Mouse (Mus musculus) lung, embryonic 15.5 days (tissue): ENCODE data around the gene Mdp1. TPM values are rescaled to one million over a fixed set of nuclear protein-coding genes. Genes with fewer than 3 reads are reported as not detected.

ENCODE experiments used
- ATAC-seq: fragments of 200-750 bp; cut with Nextera tagmentation; 2 replicates; pipeline ENCODE4 v1.8.0; 2017; ENCODE audit warnings: moderate number of reproducible peaks, borderline replicate concordance; ENCODE audit not compliant: low FRiP score, low TSS enrichment; ENCODE audit errors: extremely low read depth
- H3K27ac ChIP-seq: fragments of 300-500 bp; sonication (generic); 2 replicates; pipeline ENCODE4 v1.5.1; 2015; ENCODE audit warnings: moderate library complexity, mild to moderate bottlenecking, inconsistent platforms
- H3K27me3 ChIP-seq: fragments of 300-500 bp; sonication (generic); 2 replicates; pipeline ENCODE4 v1.6.1; 2015; ENCODE audit warnings: inconsistent platforms
- H3K36me3 ChIP-seq: fragments of 300-500 bp; sonication (generic); 2 replicates; pipeline ENCODE4 v1.6.1; 2015; ENCODE audit warnings: inconsistent platforms
- H3K4me1 ChIP-seq: fragments of 300-500 bp; sonication (generic); 2 replicates; pipeline ENCODE4 v1.6.1; 2015; ENCODE audit warnings: inconsistent platforms
- H3K4me2 ChIP-seq: fragments of 300-500 bp; sonication (generic); 2 replicates; pipeline ENCODE4 v1.6.1; 2015; ENCODE audit warnings: inconsistent platforms, mild to moderate bottlenecking, moderate library complexity
- H3K4me3 ChIP-seq: fragments of 300-500 bp; sonication (generic); 2 replicates; pipeline ENCODE4 v1.5.1; 2015; ENCODE audit warnings: mild to moderate bottlenecking, inconsistent platforms
- H3K9ac ChIP-seq: fragments of 300-500 bp; sonication (generic); 2 replicates; pipeline ENCODE4 v1.6.1; 2015; ENCODE audit warnings: inconsistent platforms
- H3K9me3 ChIP-seq: fragments of 300-500 bp; sonication (generic); 2 replicates; pipeline ENCODE4 v1.6.1; 2016; ENCODE audit warnings: inconsistent platforms
- WGBS: fragments of 180-500 bp; shearing (Covaris S2); methylation state at CpG from one replicate; pipeline ENCODE4 v1.1.7; 2015; 5-methylcytosine and 5-hydroxymethylcytosine counted together
- polyA plus RNA-seq: library from polyadenylated mRNA; unstranded; fragments of >200 nt; fragmentation: Nextera tagmentation; extraction: Ambion mirVana; gene quantifications from 2 replicates; pipeline ENCODE4 v1.2.1, GENCODE M21; 2015

Gene Mdp1
- polyA plus RNA-seq, 1 experiment from 2014 or later: 56.5 TPM

- no peaks in the 10 kb centered on the region for H3K9me3 ChIP-seq
- no peak overlapping the region for H3K4me3 ChIP-seq
- H3K9ac ChIP-seq: no peak overlapping the region
- H3K27me3 ChIP-seq: no peaks in the 10 kb centered on the region
- H3K27ac ChIP-seq: no peak overlapping the region
- H3K36me3 ChIP-seq: peaks cover 14% of the 10 kb centered on the region
- WGBS: 47% methylated on average over 6 of the region's 6 CpGs
- no peak overlapping the region for H3K4me2 ChIP-seq
- peaks cover 7% of the 10 kb centered on the region; the same call in 1 of the 2 replicates for H3K4me1 ChIP-seq
- no peak for ATAC-seq
Observed at GRCm38 (mm10) chr14:55613346-55613745, 47.0 kb downstream of the Mdp1 start.

GRCm38 (mm10) chr14:55608339-55608738, 52.0 kb downstream of the Mdp1 start:
- Histone ChIP-seq H3K4me3 (no peak overlapping the region), H3K9ac (no peak overlapping the region), H3K4me1 (peaks cover 15% of the 10 kb centered on the region), H3K9me3 (no peaks in the 10 kb centered on the region), H3K4me2 (no peak overlapping the region), H3K27ac (no peak overlapping the region), H3K27me3 (no peaks in the 10 kb centered on the region), H3K36me3 (peaks cover 30% of the 10 kb centered on the region)
- no peak for ATAC-seq
- WGBS: 85% methylated on average over 6 of the region's 6 CpGs

Other genes with a start within 250 kb of the Mdp1 start
- gene Dhrs4, start 181.8 kb downstream of the Mdp1 start, polyA plus RNA-seq: 112 and 114 TPM in 2 replicates
- 1.3 and 1.6 TPM in 2 replicates for gene Carmil3, start 169.9 kb downstream of the Mdp1 start, polyA plus RNA-seq
- gene Cpne6, start 150.1 kb downstream of the Mdp1 start, polyA plus RNA-seq: 0.11 and 0.23 TPM in 2 replicates
- not detected in 2 replicates for gene Nrl, start 135.5 kb downstream of the Mdp1 start, polyA plus RNA-seq
- gene Pck2, start 120.2 kb downstream of the Mdp1 start, polyA plus RNA-seq: 66.0 and 67.2 TPM in 2 replicates
- 67.7 and 72.6 TPM in 2 replicates for gene Dcaf11, start 100.5 kb downstream of the Mdp1 start, polyA plus RNA-seq
- 0.79 and 1.2 TPM in 2 replicates for gene A730061H03Rik, start 100.1 kb downstream of the Mdp1 start, polyA plus RNA-seq
- 3.3 and 3.7 TPM in 2 replicates for gene Fitm1, start 84.9 kb downstream of the Mdp1 start, polyA plus RNA-seq
- 168 and 171 TPM in 2 replicates for gene Psme1, start 82.4 kb downstream of the Mdp1 start, polyA plus RNA-seq
- 4.1 and 5.1 TPM in 2 replicates for gene Emc9, start 75.2 kb downstream of the Mdp1 start, polyA plus RNA-seq
- gene Psme2, start 69.4 kb downstream of the Mdp1 start, polyA plus RNA-seq: 234 and 238 TPM in 2 replicates
- gene Rnf31, start 68.8 kb downstream of the Mdp1 start, polyA plus RNA-seq: 14.5 and 16.0 TPM in 2 replicates
- 12.5 and 14.4 TPM in 2 replicates for gene Irf9, start 56.9 kb downstream of the Mdp1 start, polyA plus RNA-seq
- 22.9 and 25.5 TPM in 2 replicates for gene Rec8, start 42.5 kb downstream of the Mdp1 start, polyA plus RNA-seq
- 81.2 and 95.6 TPM in 2 replicates for gene Ipo4, start 24.6 kb downstream of the Mdp1 start, polyA plus RNA-seq
- gene Gm49378, start 22.6 kb downstream of the Mdp1 start, polyA plus RNA-seq: 0.44 and 2.0 TPM in 2 replicates
- 119 and 126 TPM in 2 replicates for gene Tm9sf1, start 16.7 kb downstream of the Mdp1 start, polyA plus RNA-seq
- gene Tssk4, start 10.3 kb downstream of the Mdp1 start, polyA plus RNA-seq: 0.88 and 1.1 TPM in 2 replicates
- 60.2 and 68.1 TPM in 2 replicates for gene Gmpr2, start 11.4 kb upstream of the Mdp1 start, polyA plus RNA-seq
- 509 and 542 TPM in 2 replicates for gene Nedd8, start 11.6 kb upstream of the Mdp1 start, polyA plus RNA-seq
- 46.9 and 48.3 TPM in 2 replicates for gene Tinf2, start 21.3 kb upstream of the Mdp1 start, polyA plus RNA-seq
- 2.2 and 2.8 TPM in 2 replicates for gene Tgm1, start 53.4 kb upstream of the Mdp1 start, polyA plus RNA-seq
- gene Rabggta, start 61.8 kb upstream of the Mdp1 start, polyA plus RNA-seq: 31.8 and 33.2 TPM in 2 replicates
- gene Dhrs1, start 85.2 kb upstream of the Mdp1 start, polyA plus RNA-seq: 86.7 and 88.4 TPM in 2 replicates
- 39.2 and 41.4 TPM in 2 replicates for gene Nop9, start 85.2 kb upstream of the Mdp1 start, polyA plus RNA-seq
- gene Cideb, start 98.0 kb upstream of the Mdp1 start, polyA plus RNA-seq: 0.55 and 0.80 TPM in 2 replicates
- gene Ltb4r2, start 100.9 kb upstream of the Mdp1 start, polyA plus RNA-seq: 0.25 and 0.35 TPM in 2 replicates
- gene Ltb4r1, start 105.5 kb upstream of the Mdp1 start, polyA plus RNA-seq: 1.7 and 2.6 TPM in 2 replicates
- gene Adcy4, start 123.6 kb upstream of the Mdp1 start, polyA plus RNA-seq: 14.3 and 18.0 TPM in 2 replicates
- gene Ripk3, start 128.4 kb upstream of the Mdp1 start, polyA plus RNA-seq: 43.4 and 45.6 TPM in 2 replicates
- gene Nfatc4, start 162.6 kb upstream of the Mdp1 start, polyA plus RNA-seq: 50.9 and 52.7 TPM in 2 replicates
- gene Nynrin, start 193.5 kb upstream of the Mdp1 start, polyA plus RNA-seq: 19.5 and 19.7 TPM in 2 replicates
- 0.88 and 1.2 TPM in 2 replicates for gene Cbln3, start 223.9 kb upstream of the Mdp1 start, polyA plus RNA-seq
- gene Khnyn, start 224.4 kb upstream of the Mdp1 start, polyA plus RNA-seq: 18.3 and 18.8 TPM in 2 replicates
- gene Sdr39u1, start 239.8 kb upstream of the Mdp1 start, polyA plus RNA-seq: 51.8 and 52.9 TPM in 2 replicates